Comparison of ENCODE assay signal across 21 mouse cellular contexts in the genomic region with DNA sequence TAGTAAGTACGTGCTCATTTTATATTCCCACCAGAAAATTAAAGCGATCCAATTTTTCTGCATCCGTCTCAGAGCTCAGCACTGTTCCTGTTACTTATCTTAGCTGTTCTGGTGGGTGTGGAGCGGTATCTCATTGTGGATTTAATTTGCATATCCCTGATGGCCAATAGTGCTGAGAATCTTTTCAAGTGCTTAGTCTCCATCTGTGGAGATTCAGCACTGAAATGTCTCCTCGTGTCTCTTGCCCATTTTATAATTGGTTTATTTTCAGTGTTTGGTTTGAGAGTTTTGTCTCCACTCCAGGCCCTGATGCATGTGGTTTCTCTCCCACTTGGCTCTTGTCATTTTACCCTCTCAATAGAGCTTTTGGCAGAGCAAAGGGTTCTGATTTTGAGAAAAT.
DNase-seq lines count a peak whose midpoint lies in the region; ATAC-seq and TF ChIP-seq lines count a peak whose summit lies in the region.
"Had no signal": no experiment of that assay in that cellular context is flagged by ENCODE, and none has a peak within 500 bp of the region (broad histone marks: within the 10 kb centered on the region; RNA-seq: fewer than 3 reads in every experiment).

No protein-coding gene starts in this region.

- no peak for TF ChIP-seq POLR2A in cortical plate, adult 2 months (IDR thresholded peaks at IDR 0.05; ENCODE audit: extremely low read depth, insufficient read depth, low read length)

- WGBS in midbrain, embryonic 15.5 days = 48% methylated on average over 5 of the region's 5 CpGs
- WGBS in midbrain, embryonic 16.5 days = 51% methylated on average over 5 of the region's 5 CpGs
- WGBS in hindbrain, postnatal 0 days = 59% methylated on average over 5 of the region's 5 CpGs

- H3K4me2 ChIP-seq in midbrain, embryonic 15.5 days = no peak overlapping the region
- no peak overlapping the region for H3K4me2 ChIP-seq in midbrain, embryonic 16.5 days (ENCODE audit: low read length)
- H3K4me2 ChIP-seq in hindbrain, postnatal 0 days (ENCODE audit: low read depth, low read length) = no peak overlapping the region
- H3K4me2 ChIP-seq: heart, embryonic 15.5 days; kidney, embryonic 15.5 days; limb, embryonic 12.5 days had no signal

- no peaks in the 10 kb centered on the region for H3K36me3 ChIP-seq in midbrain, embryonic 15.5 days (replicated peaks)
- H3K36me3 ChIP-seq in midbrain, embryonic 16.5 days (ENCODE audit: control insufficient read depth, insufficient read depth, low read length) = no peaks in the 10 kb centered on the region
- H3K36me3 ChIP-seq in hindbrain, postnatal 0 days (ENCODE audit: insufficient read depth, low read length) = no peaks in the 10 kb centered on the region
- H3K36me3 ChIP-seq: heart, embryonic 15.5 days; hindbrain, embryonic 10.5 days; kidney, embryonic 15.5 days; limb, embryonic 12.5 days had no signal

- no peaks in the 10 kb centered on the region for H3K9me3 ChIP-seq in midbrain, embryonic 15.5 days
- no peaks in the 10 kb centered on the region for H3K9me3 ChIP-seq in midbrain, embryonic 16.5 days (replicated peaks; ENCODE audit: control insufficient read depth, low read length, poor library complexity, severe bottlenecking)
- no peaks in the 10 kb centered on the region for H3K9me3 ChIP-seq in hindbrain, postnatal 0 days (ENCODE audit: low read length)
- H3K9me3 ChIP-seq: heart, embryonic 15.5 days; hindbrain, embryonic 10.5 days; kidney, embryonic 15.5 days; limb, embryonic 12.5 days had no signal

- peak; percentile 97 for ATAC-seq in frontal cortex, adult (ENCODE audit: low TSS enrichment)
- peak; percentile 50 for ATAC-seq in midbrain, embryonic 15.5 days (replicated peaks)
- no peak for ATAC-seq in midbrain, embryonic 16.5 days
- no peak for ATAC-seq in hindbrain, postnatal 0 days

- no peak overlapping the region for H3K27ac ChIP-seq in midbrain, embryonic 15.5 days
- H3K27ac ChIP-seq in midbrain, embryonic 16.5 days (ENCODE audit: low read length) = no peak overlapping the region
- peak overlapping the region; percentile 40; the same call in 1 of the 2 replicates for H3K27ac ChIP-seq in cortical plate, adult 2 months (ENCODE audit: insufficient read depth, low read length)
- H3K27ac ChIP-seq in hindbrain, postnatal 0 days = no peak overlapping the region
- H3K27ac ChIP-seq: heart, embryonic 15.5 days; hindbrain, embryonic 10.5 days; kidney, embryonic 15.5 days; limb, embryonic 12.5 days; liver, embryonic 14.5 days had no signal

- no peak overlapping the region for H3K9ac ChIP-seq in midbrain, embryonic 15.5 days
- no peak overlapping the region for H3K9ac ChIP-seq in midbrain, embryonic 16.5 days (ENCODE audit: low read depth, low read length)
- no peak overlapping the region for H3K9ac ChIP-seq in hindbrain, postnatal 0 days (replicated peaks; ENCODE audit: low read length)
- H3K9ac ChIP-seq: heart, embryonic 15.5 days; kidney, embryonic 15.5 days; limb, embryonic 12.5 days; liver, embryonic 14.5 days had no signal

- H3K4me3 ChIP-seq in midbrain, embryonic 15.5 days = no peak overlapping the region
- no peak overlapping the region for H3K4me3 ChIP-seq in midbrain, embryonic 16.5 days (ENCODE audit: low read depth, low read length)
- no peak overlapping the region for H3K4me3 ChIP-seq in cortical plate, adult 2 months (ENCODE audit: insufficient read depth, low read length)
- H3K4me3 ChIP-seq in hindbrain, postnatal 0 days (ENCODE audit: low read length) = no peak overlapping the region
- H3K4me3 ChIP-seq: erythroblast, embryonic 14.5 days; heart, embryonic 15.5 days; hindbrain, embryonic 10.5 days; kidney, embryonic 15.5 days; limb, embryonic 12.5 days had no signal

- H3K4me1 ChIP-seq in midbrain, embryonic 15.5 days = no peaks in the 10 kb centered on the region
- no peaks in the 10 kb centered on the region for H3K4me1 ChIP-seq in midbrain, embryonic 16.5 days (ENCODE audit: control insufficient read depth, insufficient read depth, low read length)
- peaks cover 2% of the 10 kb centered on the region; the same call in 1 of the 2 replicates for H3K4me1 ChIP-seq in cortical plate, adult 2 months (ENCODE audit: control insufficient read depth, insufficient read depth, low read length)
- H3K4me1 ChIP-seq in hindbrain, postnatal 0 days (ENCODE audit: insufficient read depth, low read length) = no peaks in the 10 kb centered on the region
- H3K4me1 ChIP-seq: heart, embryonic 15.5 days; hindbrain, embryonic 10.5 days; kidney, embryonic 15.5 days; limb, embryonic 12.5 days had no signal

- no peaks in the 10 kb centered on the region for H3K27me3 ChIP-seq in midbrain, embryonic 15.5 days (replicated peaks)
- H3K27me3 ChIP-seq in midbrain, embryonic 16.5 days (ENCODE audit: control insufficient read depth, insufficient read depth, low read depth, low read length) = no peaks in the 10 kb centered on the region
- H3K27me3 ChIP-seq in hindbrain, postnatal 0 days (ENCODE audit: insufficient read depth, low read length) = no peaks in the 10 kb centered on the region
- H3K27me3 ChIP-seq: heart, embryonic 15.5 days; kidney, embryonic 15.5 days; limb, embryonic 12.5 days had no signal

- no peak for DNase-seq in frontal cortex, postnatal 14 days (ENCODE audit: low spot score in 2 of 2)
- DNase-seq in left cerebral cortex, adult 9 months (ENCODE audit: low spot score in 2 of 2) = peak; percentile 49 to 70
- no peak for DNase-seq in adrenal gland, postnatal 14 days
- DNase-seq in hindbrain, postnatal 0 days (ENCODE audit: low spot score) = no peak
- DNase-seq: adrenal gland, adult 8-10 months; B cell, adult 2 months; cerebellum, adult 2 months; heart, adult 18-20 months; lung, postnatal 10 days; retina, postnatal 1 day; thymus, postnatal 14 days had no signal

- TF ChIP-seq CTCF in cortical plate, adult 2 months (IDR thresholded peaks at IDR 0.05; ENCODE audit: extremely low read depth, insufficient read depth, low read length) = no peak
- no peak for TF ChIP-seq CTCF in hindbrain, postnatal 0 days (IDR thresholded peaks at IDR 0.05; ENCODE audit: low read depth)

Comparison
In these comparisons a context has a peak if more than half of its experiments do, and no peak if none do; other contexts are left out.
1. ATAC-seq: peak in frontal cortex, adult (single experiment) and midbrain, embryonic 15.5 days (single experiment); none in midbrain, embryonic 16.5 days (single experiment) and hindbrain, postnatal 0 days (single experiment).
2. DNase-seq: peak in left cerebral cortex, adult 9 months (2 of 2); none in frontal cortex, postnatal 14 days (0 of 2), adrenal gland, postnatal 14 days (single experiment) and hindbrain, postnatal 0 days (single experiment).